Mouse (Mus musculus) erythroblast, adult 5-6 weeks (primary cell): ENCODE results near the gene Pla2g2f. TPM values are rescaled to one million over a fixed set of nuclear protein-coding genes. Genes with fewer than 3 reads are reported as not detected.

Experiments used
- ATAC-seq: replicated peaks from 2 replicates; pipeline ENCODE4 v1.8.0; 2016; ENCODE audit warnings: moderate number of reproducible peaks, mild to moderate bottlenecking, moderate TSS enrichment, inconsistent platforms; ENCODE audit not compliant: poor library complexity, low FRiP score, severe bottlenecking
- total RNA-seq, 2 experiments: library from RNA; stranded (forward) in 1 of 2; stranded (reverse) in 1 of 2; fragments of 150-400 nt in 1 of 2; fragments of 200-764, 138-1000 nt in 1 of 2; gene quantifications; 2 replicates each; pipeline versions ENCODE4 v1.2.3 to v1.2.4; 2015 to 2017; ENCODE audit warnings: low replicate concordance in 2 of 2

Pla2g2f gene
- total RNA-seq, 2 experiments from 2014 or later = not detected

GRCm38 (mm10) chr4:138723493-138724281 lies 33.7 kb downstream of the Pla2g2f start:
- ATAC-seq = no peak

- no peak for ATAC-seq
Observed at GRCm38 (mm10) chr4:138719264-138719596, 38.2 kb downstream of the Pla2g2f start.

GRCm38 (mm10) chr4:138718586-138719263 lies 38.7 kb downstream of the Pla2g2f start:
- no peak for ATAC-seq

- ATAC-seq = no peak
Observed at GRCm38 (mm10) chr4:138716697-138717096, 40.7 kb downstream of the Pla2g2f start.

DNA sequence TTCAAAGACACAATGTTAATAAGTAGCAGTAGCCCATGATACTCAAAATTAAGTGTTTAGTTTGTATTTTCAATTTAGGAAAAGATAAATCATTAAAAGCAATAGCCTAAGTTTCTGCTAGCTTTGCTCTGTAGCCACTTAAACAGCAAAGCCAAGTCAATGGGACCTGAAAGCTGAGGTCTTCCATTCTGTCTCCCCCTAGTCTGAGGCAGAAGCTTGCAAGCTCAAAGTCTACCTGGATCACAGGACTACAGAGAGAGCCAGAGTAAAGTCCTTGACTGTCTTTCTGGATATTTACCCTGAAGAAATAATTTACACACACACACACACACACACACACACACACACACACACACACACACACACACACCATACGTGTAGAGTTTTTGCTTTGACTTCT lies 43.2 kb downstream of the Pla2g2f start:
- ATAC-seq = no peak

- ATAC-seq = no peak
Observed at GRCm38 (mm10) chr4:138712621-138713020, 44.8 kb downstream of the Pla2g2f start.

- ATAC-seq = no peak
Observed at GRCm38 (mm10) chr4:138712096-138712495, 45.3 kb downstream of the Pla2g2f start.

- no peak for ATAC-seq
Observed at GRCm38 (mm10) chr4:138711051-138711820, 46.2 kb downstream of the Pla2g2f start.

DNA sequence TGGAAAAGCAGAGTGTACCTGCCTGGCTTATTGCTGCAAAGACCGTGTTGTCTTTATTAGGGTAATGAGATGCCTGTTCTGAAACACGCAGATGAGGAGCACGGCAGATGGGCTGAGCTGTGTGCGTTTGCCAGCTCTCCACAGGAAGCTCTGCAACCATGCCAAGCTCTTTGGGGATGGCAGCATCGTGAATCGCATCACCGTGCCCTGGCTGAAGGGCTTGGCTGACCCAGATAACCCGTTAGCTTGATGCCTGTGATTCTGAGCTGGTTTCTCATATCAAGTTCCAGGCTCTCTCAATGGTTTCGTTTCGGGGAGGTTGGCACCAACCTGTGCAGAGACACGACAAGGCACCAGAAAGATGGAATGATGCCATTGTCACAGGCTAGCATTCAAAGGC lies 46.8 kb downstream of the Pla2g2f start:
- ATAC-seq = no peak

- ATAC-seq = no peak
Observed at GRCm38 (mm10) chr4:138709944-138710343, 47.5 kb downstream of the Pla2g2f start.

DNA sequence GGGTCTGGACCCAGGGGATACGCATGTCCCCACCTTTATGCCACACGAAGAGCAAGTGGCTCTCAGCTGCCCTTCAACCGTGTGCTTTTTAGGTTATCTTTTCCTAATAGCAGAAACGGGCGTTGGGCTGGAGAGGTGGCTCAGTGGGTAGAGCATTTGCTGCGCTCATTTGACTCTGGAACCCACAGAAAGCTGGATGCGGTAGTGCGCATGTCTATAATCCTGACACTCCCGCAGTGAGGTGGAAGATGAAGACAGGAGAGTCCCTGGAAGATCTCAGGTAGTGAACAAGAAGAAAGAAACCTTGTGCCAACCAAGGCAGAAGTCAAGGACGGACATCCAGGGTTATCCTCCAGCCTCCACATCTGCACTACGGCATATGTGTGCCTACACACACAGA lies 48.2 kb downstream of the Pla2g2f start:
- ATAC-seq = no peak

GRCm38 (mm10) chr4:138708636-138709035 lies 48.8 kb downstream of the Pla2g2f start:
- no peak for ATAC-seq

- ATAC-seq = no peak
Observed at GRCm38 (mm10) chr4:138706620-138707019, 50.8 kb downstream of the Pla2g2f start.

DNA sequence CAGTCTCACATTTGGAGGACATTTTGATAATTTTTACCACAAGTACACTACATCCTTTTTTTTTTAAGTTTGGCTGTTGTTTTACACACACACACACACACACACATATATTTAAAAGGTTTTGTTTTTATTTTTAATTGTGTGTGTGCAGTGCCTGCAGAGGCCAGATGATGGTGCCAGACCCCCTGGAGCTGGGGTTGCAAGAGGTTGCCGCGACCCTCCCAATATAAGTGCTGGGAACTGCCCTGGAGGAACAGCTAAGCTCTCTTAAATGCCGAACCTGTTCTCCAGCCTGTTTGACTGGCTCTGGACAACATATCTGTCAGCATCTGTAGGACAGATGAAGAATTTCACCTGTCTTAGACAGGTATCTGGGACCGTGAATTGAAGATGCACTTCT lies 53.3 kb downstream of the Pla2g2f start:
- ATAC-seq = no peak

DNA sequence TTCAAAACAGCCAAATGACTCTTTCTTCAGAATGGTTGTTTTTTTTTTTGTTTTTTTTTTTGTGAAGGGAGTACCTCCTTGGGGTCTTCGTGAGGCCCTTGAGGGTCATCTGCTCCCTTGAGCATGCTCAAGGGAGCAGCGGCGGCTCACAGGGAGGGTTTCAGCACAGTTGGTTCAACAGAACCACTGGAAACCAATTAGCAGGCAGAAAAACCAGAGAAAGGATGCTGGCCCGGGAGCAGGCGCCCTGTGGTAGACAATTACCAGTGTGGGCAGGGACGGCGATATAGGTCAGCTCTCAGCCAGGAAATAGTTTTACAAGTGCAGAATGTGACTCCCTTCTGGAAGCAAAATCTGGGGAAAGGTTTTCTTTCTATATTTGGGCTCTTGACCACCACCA lies 53.8 kb downstream of the Pla2g2f start:
- no peak for ATAC-seq

GRCm38 (mm10) chr4:138702528-138702927 lies 54.9 kb downstream of the Pla2g2f start:
- no peak for ATAC-seq

DNA sequence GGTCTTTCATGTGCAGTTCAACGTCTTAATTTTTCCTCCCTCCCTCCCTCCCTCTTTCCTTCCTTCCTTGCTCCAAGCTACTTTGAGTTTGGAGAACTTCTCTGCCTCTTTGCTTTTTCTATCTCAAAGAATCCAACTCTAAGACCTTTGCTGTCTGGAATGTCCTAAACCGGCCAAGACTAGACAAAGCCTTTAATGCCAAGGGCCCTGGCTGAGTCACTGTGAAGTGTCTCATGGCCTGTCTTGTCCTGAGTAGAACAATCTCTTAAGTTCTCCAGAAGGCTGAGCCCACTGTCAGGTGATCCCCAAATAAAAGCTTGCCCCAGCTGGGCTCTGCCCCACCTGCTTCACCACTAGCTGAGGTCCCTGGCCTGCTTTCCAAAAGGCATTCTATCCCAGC lies 55.4 kb downstream of the Pla2g2f start:
- no peak for ATAC-seq

DNA sequence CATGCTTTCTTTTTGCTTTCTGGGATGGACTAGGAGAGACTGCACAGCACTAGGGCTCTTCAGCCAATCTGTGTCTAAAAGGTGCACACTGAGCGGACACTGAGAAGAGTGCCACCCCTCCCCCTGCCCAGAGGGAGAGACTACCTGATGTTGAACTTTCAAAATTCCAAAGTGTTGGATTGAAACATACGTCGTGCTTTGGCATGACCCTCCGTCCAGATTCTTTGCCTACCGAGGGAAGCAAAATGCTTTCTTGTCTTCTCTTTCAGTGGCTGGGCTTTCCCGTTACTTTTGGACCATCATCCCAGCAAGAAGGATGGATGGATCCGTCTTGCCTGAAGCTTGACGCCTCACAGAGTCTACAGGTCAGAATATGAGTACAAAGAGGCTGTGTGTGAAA lies 56.3 kb downstream of the Pla2g2f start:
- ATAC-seq = no peak
